Mouse (Mus musculus): Measurements from ENCODE around the gene Lmo4. TPM values are rescaled to one million over a fixed set of nuclear protein-coding genes. Genes with fewer than 3 reads are reported as not detected.

The Lmo4 gene
- total RNA-seq, 2 experiments from 2014 or later, result 45.1 to 130 TPM

DNA sequence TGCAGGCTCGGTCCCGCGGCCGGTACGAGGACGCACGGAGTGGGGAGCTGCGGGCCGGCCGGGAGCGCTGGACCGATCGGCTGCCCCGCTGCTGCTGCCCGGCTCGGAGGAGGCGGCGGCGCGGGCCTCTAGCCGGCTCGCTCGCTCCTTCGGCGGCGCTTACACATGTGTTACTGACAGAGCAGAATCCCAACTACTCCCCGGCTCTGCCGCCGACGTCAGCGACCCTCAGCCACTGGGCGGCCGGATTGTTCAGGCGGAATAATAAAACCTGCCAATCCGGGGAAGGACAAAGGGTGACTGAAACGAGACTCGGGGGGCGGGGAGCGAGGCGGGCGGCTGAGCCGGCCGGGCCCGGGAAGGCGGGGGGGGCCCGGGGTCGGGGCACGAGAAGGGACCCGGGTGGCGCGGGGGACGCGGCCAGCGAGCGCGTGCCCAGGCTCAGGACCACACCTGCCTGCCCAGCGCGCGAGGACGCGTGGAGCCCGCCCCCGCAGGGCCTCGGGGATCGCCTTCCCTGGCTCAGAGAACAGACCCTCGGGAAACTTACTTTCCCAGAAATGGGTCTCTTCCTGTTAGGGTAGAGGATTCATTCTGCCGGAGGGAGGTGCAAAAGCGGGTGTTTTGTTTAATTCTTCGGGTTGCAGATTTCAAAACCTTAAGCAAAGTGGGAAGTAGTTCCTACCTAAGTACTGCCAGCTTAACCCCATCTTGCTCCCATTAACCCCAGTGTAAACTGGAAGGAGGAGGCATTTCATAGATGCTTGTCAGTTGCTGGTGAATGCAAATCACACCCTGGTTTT is 532 bp upstream of the Lmo4 start:
- ATAC-seq (replicated peaks; ENCODE audit: poor library complexity, severe bottlenecking), result peak; percentile 52

DNA sequence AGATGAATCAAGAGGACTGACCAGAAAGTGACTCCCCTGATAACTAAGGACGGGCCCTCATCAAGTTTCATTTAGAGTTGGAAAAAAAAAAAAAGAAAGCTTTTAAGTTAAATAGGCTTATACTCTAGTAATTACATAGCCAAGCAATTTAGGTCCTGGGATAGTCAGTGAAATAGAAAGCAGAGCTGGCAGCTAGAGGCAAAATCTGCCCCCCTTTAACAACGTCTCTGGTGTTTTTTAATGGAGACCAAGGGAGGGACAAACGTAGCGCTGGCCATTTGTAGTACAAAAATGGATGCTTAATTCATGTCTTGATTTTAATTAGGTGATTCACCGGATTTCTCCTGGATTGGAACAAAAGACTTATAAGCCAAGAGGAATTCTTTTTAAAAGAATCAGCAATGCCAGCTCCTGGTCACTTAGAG is 1.0 kb downstream of the Lmo4 start:
- no peak for ATAC-seq (replicated peaks; ENCODE audit: poor library complexity, severe bottlenecking)

DNA sequence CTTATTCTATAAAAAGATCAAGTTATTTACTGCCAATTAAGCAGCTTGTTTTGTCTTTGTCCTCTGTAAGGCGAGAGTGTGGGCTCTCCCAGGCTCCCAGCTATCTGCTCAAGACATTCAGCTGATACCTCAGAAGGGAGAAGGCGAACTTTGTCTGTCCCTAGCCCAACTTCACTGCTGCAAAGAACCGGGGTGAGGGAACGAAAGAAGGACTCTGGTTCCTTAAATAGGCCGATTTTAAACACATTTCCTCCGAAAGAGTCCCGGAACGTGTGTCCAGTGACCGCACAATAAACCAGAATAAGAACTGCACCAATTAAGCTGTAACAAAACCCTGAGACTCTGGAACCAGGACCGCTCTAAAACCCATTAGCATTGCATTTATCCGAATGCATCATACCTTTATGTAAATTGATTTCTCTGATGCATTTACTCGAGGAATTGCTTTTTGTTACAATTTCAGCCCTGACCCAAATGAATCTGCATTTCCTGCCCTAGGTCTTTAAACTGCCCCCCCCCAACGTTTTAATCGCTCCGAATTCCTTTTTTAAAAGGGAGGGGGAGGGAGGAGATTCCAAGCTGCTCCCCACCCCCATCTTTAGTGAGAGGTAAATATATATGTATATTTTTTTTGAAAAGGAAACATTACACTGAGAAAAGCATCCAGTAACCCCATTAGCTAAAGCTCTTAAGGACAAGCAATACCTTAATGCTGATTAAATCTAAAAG is 1.6 kb downstream of the Lmo4 start:
- no peak for ATAC-seq (replicated peaks; ENCODE audit: poor library complexity, severe bottlenecking)

DNA sequence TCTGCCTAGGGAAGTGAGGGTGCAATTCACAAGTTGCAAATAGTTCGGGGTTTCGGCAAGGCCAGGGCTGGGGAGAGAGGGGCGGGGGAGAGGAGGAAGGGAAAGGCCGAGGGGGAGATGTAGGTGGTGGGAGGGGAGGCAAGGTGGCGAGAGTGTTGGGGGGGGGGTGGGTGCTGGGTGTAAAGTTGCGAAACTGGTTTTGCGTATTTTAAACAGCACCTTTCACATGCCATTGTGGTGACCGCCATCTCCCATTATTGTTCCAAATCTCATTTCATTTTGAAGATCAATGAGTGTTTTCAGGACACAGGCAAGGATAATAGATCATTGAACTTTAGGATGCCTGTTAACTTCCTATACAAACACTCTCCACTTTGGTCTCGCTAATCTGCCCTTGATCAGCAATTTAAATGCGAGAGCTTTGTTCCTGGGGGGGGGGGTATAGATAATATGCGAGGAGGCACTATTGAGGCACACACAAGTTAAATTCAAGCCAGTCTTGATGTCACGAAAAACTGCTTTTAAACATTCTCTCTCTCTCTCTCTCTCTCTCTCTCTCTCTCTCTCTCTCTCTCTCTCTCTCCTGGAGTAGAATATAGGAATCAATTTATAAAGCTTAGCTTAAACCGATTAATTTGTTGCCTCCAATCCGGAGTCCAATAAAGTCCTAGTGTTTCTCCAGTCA is 2.3 kb downstream of the Lmo4 start:
- ATAC-seq (replicated peaks; ENCODE audit: poor library complexity, severe bottlenecking), result peak; percentile 29

DNA sequence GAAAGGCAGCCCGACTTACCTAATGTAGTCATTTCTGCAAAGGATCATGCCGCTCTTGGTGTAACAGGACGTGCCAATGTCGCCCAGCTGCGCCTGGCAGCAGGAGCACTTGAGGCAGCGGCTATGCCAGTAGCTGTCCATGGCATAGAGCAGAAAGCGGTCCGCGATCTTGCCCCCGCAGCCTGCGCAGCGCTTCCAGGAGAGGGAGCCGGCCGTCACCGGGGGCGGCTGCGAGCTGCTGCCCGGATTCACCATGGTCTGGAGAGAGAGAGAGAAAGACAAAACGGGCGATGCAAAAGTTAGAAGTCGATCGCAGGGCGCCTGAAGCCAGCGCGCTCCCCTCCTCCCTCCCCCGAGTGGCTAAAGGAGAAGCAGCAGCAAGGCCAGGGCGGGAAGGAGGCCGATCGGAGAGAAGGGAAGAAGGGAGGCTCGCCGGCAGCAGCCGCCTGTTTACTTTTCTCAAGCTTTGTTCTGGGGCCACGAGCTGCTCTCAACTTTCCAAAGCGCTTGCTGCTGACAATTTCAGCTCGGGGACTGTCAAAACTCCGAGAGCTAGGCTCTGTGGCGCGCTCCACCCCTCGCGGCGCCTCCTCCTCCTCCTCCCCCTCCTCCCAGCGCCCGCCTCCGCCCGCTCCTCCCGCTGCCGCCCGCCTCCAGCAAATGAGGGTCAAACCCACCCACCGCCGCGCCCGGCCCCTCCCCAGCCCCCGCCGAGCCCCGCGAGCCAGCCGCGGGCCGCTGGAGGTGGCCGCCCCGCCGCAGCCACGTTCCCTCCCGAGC is 3.0 kb downstream of the Lmo4 start:
- ATAC-seq (replicated peaks; ENCODE audit: poor library complexity, severe bottlenecking), result peak; percentile 13

DNA sequence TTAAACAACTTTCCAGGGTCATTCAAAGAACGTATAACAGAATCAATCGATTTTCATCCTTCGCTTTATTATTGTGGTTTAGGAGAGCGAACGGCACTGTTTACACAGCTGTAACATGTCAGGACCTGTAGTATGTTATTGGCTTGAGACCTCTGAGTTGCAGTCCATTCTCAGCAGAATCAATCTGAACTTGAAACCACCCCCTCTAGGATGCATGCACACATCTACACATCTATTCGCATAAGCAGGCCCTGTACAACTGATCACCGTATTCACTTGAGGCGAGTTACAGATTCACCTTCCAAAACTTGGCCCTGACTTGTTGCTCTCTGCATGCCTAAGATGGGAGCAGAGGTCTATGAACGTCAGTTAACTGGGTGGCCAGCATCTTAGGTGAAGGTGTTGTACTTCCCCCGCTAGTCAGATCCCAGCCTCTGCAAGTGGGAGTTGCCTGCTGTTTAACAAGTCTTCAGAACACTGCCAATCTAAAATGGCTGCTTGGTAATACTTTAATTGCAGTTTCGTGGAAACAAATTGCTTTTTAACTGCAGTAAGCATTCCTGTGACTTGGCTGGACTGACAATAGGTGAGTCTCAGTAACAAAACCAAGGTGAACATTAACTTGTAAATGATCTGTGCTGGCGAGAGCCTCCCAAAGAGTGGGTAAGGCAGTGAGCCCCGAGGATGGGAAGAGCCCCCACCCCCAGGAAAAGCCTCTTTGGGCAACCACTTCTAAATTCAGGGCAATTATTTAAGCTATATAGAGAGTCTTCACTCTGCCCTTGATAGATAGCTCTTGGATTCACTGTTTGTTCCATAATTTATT is 19.5 kb downstream of the Lmo4 start:
- no peak for ATAC-seq (replicated peaks; ENCODE audit: poor library complexity, severe bottlenecking)

DNA sequence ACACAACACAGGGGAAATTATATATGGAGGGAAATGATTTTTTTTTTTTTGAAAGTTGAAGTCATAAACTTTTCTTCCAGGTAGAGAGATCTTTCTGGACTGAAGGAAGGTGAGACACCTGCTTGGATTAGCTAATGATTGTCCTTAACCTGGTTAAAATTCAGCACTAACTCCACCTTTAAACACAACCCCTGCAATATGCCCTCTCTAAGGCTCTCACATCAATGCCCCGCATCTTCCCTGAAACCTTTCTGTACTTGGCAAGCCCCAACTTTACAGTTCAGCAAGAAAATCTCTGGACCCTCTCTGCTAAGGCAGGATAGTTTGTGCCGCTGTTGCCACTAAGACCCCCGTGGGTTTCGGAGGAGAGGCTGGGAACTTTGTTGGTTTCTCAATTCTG is 20.1 kb downstream of the Lmo4 start:
- ATAC-seq (replicated peaks; ENCODE audit: poor library complexity, severe bottlenecking), result no peak

DNA sequence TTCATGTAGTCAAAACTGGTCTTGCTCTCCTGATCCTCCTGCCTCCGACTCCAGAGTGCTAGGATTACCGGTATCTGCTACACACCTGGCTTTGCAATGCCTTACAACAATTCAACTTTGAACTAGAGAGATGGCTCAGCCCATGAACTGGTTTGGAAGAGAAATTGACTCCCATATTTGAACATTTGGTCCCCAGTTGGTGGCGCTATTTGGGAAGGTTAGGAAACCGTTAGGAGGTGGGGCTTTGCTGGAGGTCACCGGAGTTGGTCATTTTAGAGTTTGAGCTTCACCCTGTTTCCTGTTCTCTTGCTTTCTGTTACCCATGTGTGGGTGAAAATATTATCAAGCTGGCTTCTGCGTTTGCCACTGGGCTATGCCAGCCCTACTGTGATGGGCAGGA is 22.8 kb downstream of the Lmo4 start:
- ATAC-seq (replicated peaks; ENCODE audit: poor library complexity, severe bottlenecking), result no peak

DNA sequence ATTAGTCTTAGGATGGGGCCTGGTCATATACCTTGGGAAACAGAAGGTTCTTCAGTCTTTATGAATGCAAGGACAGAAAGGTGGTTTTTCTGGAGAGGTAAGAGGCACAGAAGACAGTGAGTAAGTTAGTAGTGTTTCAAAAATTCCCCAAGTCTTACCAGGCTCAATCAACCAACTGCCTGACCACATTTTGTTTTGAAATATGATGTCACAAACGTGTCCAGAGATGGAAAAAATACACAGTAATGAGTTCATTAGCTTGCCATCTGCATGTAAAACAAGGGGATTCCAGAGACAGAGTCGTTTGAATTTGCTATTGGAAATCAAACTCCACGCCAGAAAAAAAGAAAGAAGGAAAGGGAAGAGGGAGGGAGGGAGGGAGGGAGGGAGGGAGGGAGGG is 26.1 kb downstream of the Lmo4 start:
- no peak for ATAC-seq (replicated peaks; ENCODE audit: poor library complexity, severe bottlenecking)

DNA sequence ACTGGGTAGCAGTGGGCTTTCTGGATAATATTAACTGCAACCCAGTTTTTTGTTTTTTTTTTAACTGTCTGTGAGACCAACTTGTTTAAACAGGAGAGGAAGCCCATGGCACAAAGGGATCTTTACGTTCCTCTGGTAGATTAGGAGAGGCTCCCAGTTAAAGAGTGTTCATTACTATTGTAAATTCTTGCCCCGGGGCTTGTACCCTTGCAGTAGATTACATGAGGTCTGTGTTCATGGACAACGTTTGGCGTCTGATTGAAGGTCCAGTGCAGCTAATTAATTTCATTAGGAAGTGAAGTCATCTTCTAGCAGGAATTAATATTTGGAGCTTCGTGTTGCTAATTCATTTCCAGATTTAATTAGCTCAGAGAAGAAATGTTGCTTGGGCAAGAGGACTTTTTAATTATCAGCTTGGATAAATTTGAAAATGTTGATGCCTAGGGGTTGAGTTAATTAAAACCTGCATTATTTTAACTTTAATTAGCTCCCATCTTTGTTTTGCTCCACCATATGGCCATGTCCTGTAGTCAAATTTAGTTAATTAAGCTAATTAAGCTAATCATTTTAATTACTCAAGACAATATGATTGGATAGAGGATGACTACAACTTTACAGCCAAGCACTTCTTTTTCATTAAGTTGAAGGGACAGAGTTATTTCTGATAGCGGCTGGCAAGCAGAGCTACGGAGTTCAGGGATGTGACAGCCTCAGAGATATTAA is 31.0 kb downstream of the Lmo4 start:
- no peak for ATAC-seq (replicated peaks; ENCODE audit: poor library complexity, severe bottlenecking)

DNA sequence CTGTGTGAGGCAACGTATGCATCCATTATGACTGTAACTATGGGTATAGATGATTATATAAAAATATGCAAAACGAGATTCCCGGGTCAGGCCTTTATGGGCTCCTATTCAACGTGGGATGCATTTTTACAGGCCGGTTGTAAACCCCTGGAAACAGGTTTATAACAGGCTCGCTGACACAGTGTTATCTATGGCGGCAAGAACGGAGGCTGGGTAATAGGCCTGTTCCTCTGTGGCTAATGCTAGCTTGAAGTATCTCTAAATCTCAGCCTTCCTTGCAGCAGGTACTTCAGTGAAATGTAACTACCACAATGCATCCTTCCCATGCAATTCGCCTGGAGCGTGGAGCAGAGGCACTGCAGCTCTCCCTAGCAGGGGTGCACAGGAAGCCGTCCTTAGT is 31.9 kb downstream of the Lmo4 start:
- no peak for ATAC-seq (replicated peaks; ENCODE audit: poor library complexity, severe bottlenecking)

DNA sequence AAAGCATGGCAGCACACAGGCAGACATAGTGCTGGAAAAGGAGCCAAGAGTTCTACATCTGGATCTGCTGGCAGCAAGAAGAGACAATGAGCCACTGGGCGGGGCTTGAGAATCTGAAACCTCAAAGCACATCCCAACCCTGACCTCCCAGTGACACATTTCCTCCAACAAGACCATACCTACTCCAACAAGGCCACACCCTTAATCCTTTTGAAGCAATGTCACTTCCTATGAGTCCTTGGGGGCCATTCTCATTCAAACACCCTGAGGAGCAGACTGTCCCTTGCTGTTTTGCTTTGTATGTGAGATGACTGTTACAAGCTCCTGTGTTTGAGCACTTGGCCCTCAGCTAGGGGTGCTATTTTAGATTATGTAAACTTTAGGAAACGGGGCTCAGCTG is 33.3 kb downstream of the Lmo4 start:
- 0 out of 2 replicates have a peak, but pooled peaks have one; percentile 26 for ATAC-seq (replicated peaks; ENCODE audit: poor library complexity, severe bottlenecking)

DNA sequence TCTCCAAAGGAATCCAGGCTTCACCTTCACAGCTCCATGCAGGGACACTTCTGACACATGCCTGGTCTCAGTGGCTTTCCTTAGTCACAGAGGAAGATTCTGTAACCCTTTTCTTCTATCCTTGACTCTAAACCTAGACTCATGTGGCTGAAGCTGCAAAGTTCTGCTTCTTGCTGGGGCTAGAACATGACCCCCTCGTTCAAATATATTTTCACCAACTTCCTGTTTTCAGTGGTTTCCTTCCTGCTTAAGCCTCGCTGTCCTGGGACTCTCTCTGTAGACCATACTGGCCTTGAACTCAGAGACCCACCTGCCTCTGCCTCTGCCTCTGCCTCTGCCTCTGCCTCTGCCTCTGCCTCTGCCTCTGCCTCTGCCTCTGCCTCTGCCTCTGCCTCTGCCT is 34.5 kb downstream of the Lmo4 start:
- peak; percentile 66 for ATAC-seq (replicated peaks; ENCODE audit: poor library complexity, severe bottlenecking)

DNA sequence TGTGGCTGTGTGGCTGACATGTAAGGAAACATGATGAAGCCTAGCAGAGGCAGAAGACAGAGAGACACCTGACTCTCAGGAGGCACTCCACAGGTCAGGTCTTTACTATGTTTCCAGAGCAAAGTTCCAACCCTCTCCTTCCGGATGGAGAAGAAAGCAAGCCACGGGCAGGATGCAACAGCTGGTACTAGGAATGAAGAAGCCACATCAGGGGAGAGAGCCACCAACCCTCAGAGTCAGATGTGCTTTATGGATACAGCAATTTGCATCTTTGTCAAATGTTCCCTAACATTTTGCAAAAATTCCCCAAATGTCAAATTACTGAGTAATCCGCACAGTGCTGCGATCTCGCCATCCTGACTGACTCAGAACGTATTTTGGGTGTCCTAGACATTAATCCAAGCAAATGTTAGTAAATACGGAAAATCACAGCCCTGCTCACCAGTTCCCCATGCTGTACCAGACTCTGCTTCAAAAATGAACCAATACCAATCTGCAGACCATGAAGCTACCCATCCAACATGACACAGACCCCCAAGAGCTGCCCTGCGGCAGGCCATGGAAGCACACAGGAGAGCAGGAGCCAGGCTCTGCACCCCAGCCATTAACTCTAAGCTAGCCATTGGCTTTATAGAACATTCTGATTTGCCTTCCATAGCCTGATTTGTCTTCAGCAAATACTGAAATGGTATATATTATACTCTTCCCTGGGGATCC is 38.4 kb downstream of the Lmo4 start:
- ATAC-seq (replicated peaks; ENCODE audit: poor library complexity, severe bottlenecking), result no peak

DNA sequence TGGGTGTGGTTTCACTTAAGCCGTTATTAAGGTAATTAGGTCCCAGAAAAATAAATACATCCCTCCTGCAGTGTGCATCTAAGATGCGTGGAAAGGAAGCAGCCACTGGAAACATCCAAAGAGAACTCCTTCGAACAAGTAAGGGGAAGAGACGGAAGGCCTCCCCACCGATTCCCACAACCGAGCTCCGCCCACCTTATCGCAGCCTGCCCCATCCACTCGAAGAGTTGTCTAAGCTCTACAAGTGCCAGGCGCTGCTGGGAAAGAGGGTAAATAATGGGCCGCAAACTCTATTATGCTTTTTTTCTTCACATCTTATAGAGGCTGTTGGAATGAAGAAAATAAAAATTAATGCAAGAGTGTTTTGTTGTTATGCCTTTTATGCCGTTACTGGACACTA is 39.6 kb downstream of the Lmo4 start:
- ATAC-seq (replicated peaks; ENCODE audit: poor library complexity, severe bottlenecking), result no peak

DNA sequence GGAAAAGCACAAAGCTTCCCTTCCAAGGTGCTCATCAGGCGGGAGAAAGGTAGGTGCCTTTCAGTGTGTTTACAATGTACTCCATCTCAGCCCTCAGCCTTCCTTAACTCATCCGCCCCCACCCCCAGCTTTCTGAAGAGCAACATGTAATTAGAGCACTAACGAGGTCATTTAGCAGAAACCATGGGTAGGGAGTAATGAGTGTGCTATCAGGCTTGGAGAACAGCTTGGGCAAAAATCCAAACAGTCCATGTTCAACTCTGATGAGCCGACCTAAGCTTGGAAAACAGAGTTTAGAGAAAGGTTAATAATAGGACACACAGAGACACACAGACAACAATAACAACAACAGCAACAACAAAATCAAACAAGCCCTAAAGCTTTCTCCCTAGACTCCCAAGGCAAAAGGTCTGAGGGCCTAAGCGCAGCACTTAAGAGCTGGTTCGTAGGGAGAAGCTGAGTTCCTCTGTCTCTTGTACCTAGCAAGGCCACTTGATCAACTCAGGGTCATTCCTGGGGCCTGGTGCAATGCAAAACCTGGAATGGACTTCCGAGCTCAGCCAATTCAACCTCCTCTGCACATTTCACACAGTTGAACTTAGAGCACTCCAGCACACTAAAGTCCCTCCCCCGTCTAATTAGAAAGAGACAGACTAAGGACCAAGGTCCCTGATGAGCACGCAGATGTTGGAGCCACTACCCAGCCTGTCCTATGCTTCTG is 40.2 kb downstream of the Lmo4 start:
- no peak for ATAC-seq (replicated peaks; ENCODE audit: poor library complexity, severe bottlenecking)

DNA sequence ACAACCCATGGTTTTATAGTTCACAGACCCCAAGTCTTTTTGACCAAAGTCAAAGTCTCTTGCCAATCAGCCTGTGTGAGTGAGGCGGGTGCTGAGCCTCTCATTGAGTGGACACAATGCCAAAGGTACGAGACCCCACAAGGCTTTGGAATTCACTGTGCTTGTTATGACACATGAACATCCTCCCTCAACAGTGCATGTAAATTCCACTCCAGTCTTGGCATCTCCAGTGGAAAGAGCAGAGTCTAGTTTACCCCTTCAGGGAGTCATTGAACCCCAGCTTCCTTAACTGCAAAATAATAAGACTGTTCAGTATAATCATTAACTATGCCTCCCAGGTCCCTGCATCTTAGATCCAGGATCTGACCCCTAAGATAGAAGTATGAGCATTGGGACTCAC is 41.3 kb downstream of the Lmo4 start:
- no peak for ATAC-seq (replicated peaks; ENCODE audit: poor library complexity, severe bottlenecking)

DNA sequence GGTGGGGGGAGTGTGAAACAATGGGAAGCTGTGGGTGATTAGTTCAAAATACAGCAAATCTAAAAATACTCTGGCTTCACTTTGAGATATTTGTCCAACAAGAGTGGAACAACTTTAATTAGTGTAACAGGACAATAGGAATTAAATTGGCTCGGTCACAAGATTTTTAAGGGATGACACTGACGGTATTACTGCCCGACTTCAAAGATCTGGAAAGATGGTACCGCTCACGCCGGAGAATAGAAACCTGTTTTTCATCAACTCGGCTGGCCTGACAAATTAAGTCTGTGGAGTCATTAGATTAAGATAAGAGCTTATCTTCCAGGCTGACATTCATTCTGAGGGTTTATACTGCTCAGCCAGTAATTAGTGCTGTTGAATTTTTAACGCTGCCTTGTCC is 42.9 kb downstream of the Lmo4 start:
- ATAC-seq (replicated peaks; ENCODE audit: poor library complexity, severe bottlenecking), result no peak

Measured in granulocyte monocyte progenitor cell, adult 5-6 weeks (primary cell).